Mouse (Mus musculus): ENCODE results near the gene Gm3147. TPM values are rescaled to one million over a fixed set of nuclear protein-coding genes. Genes with fewer than 3 reads are reported as not detected.
"Not testable (repeated sequence)": the region's sequence is repeated elsewhere in the genome, so short reads cannot be mapped to it uniquely, and the experiment has no call there.

Gm3147 gene
- total RNA-seq (2014; rRNA removed) (not detected in 2 replicates), polyA plus RNA-seq (2015; fragmentation: Nextera tagmentation; extraction: Ambion mirVana) (not detected in 2 replicates)

DNA sequence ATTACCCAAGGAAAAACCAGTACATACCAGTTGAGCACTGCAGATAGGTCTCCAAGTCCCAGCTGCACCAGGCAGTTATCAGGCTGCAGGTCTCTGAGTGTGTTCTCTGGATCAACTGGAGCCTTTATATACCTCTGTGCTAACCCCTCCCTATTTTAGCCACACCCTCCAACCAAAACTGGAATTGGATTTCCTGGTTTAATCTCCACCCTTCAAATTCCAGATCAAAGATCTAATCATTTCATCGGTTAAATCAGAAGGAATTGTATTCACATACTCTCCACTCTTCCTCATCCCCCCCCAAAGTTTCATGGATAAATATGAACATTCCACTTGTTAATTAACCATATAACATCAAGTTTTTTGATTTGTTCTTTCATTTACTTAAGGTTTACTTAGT lies at the start of gene Gm3147:
Gm3147 (minus strand) TSS at position 101 of the 400 bp plus-strand sequence.
- WGBS, result no CpG with 5 or more reads among the region's 1 CpGs
- H3K36me3 ChIP-seq (ENCODE audit: insufficient read depth); H3K4me3 ChIP-seq (ENCODE audit: low read depth, low read length); H3K4me2 ChIP-seq (ENCODE audit: low read depth); ATAC-seq; H3K9ac ChIP-seq; H3K27ac ChIP-seq (ENCODE audit: low read depth, low read length); H3K9me3 ChIP-seq (ENCODE audit: low read length); H3K27me3 ChIP-seq (ENCODE audit: insufficient read depth, low read length); H3K4me1 ChIP-seq (ENCODE audit: insufficient read depth); DNase-seq: not testable (repeated sequence)

DNA sequence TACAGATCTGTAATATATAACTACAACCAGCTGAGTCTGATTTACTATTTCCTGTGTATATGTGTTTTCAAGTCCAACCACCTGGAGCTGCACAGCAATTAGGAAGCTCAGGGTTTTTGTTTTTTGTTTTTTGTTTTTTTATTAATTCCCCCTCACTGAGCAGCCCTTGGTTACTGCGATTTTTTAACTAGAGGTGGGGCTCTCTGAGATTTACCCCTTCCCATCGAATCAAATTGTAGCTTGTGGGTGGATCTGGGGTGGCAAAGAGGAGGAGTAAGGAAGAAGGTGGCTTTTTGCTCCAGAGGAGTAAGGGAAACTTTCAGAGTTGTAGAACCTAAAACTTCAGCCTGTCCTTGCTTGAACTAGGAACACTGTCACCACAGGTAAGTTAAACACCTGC lies 31.9 kb upstream of the Gm3147 start, which contains the start of gene Gm6205:
Gm6205 (plus strand) TSS at position 301 of the 400 bp plus-strand sequence.
- WGBS, result no CpG with 5 or more reads among the region's 2 CpGs
- not testable (repeated sequence) for H3K27me3 ChIP-seq (ENCODE audit: insufficient read depth, low read length); DNase-seq; ATAC-seq; H3K36me3 ChIP-seq (ENCODE audit: insufficient read depth); H3K9me3 ChIP-seq (ENCODE audit: low read length); H3K4me2 ChIP-seq (ENCODE audit: low read depth); H3K27ac ChIP-seq (ENCODE audit: low read depth, low read length); H3K4me3 ChIP-seq (ENCODE audit: low read depth, low read length); H3K9ac ChIP-seq; H3K4me1 ChIP-seq (ENCODE audit: insufficient read depth)

DNA sequence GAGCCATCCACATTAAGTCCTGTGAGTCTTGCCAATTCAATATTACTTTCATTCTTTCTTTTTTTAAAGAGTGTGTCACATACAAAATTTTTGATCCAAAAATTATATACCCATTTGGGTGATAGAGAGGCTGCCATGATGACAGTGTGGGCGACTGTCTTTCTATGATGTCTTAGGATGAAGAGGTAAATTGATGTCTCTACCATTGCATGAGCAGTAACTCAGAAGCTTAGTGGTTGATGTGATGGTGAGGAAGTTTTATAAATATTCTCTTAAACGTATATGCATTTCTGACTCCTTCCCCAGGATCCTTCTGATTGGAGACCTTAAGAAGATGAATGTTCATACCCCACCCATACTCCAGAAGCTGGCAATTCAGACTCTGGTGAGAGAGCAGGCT lies 7.5 kb upstream of the Gm3147 start, which contains the start of gene Gm6509:
Gm6509 (plus strand) TSS at position 301 of the 400 bp plus-strand sequence.
- not testable (repeated sequence) for H3K4me1 ChIP-seq (ENCODE audit: insufficient read depth); H3K27me3 ChIP-seq (ENCODE audit: insufficient read depth, low read length); H3K27ac ChIP-seq (ENCODE audit: low read depth, low read length); DNase-seq; H3K9ac ChIP-seq; H3K4me2 ChIP-seq (ENCODE audit: low read depth); ATAC-seq; H3K36me3 ChIP-seq (ENCODE audit: insufficient read depth); H3K4me3 ChIP-seq (ENCODE audit: low read depth, low read length); H3K9me3 ChIP-seq (ENCODE audit: low read length)
- WGBS, result no CpG with 5 or more reads among the region's 2 CpGs

Other genes with a start within 250 kb of the Gm3147 start
- not detected in 2 replicates for gene Gm7682, start 170.6 kb downstream of the Gm3147 start, total RNA-seq (2014; rRNA removed)
- not detected in 2 replicates for gene Gm7682, start 170.6 kb downstream of the Gm3147 start, polyA plus RNA-seq (2015; fragmentation: Nextera tagmentation; extraction: Ambion mirVana)
- gene Gm3139, start 90.1 kb downstream of the Gm3147 start, total RNA-seq (2014; rRNA removed), result not detected in 2 replicates
- gene Gm3139, start 90.1 kb downstream of the Gm3147 start, polyA plus RNA-seq (2015; fragmentation: Nextera tagmentation; extraction: Ambion mirVana), result not detected in 2 replicates
- not detected in 2 replicates for gene Gm6509, start 7.6 kb upstream of the Gm3147 start, total RNA-seq (2014; rRNA removed)
- not detected in 2 replicates for gene Gm6509, start 7.6 kb upstream of the Gm3147 start, polyA plus RNA-seq (2015; fragmentation: Nextera tagmentation; extraction: Ambion mirVana)
- not detected in 2 replicates for gene Gm6205, start 32.0 kb upstream of the Gm3147 start, total RNA-seq (2014; rRNA removed)
- not detected in 2 replicates for gene Gm6205, start 32.0 kb upstream of the Gm3147 start, polyA plus RNA-seq (2015; fragmentation: Nextera tagmentation; extraction: Ambion mirVana)
- not detected in 2 replicates for gene Gm3183, start 249.1 kb upstream of the Gm3147 start, total RNA-seq (2014; rRNA removed)
- gene Gm3183, start 249.1 kb upstream of the Gm3147 start, polyA plus RNA-seq (2015; fragmentation: Nextera tagmentation; extraction: Ambion mirVana), result not detected in 2 replicates

All from forebrain, postnatal 0 days (tissue).